Mouse (Mus musculus) forebrain, embryonic 11.5 days (tissue): ENCODE measurements at regions not wholly inside any gene's neighbourhood (a gene's known extent, or its start where the extent isn't known, plus 50 kb on each side); places are given as distances from the start of the nearest gene placed in this dataset.
"Not testable (repeated sequence)": the region's sequence is repeated elsewhere in the genome, so short reads cannot be mapped to it uniquely, and the experiment has no call there.

Experiments
- ATAC-seq: fragments of 200-750 bp; cut with Nextera tagmentation; replicated peaks from 2 replicates; pipeline ENCODE4 v1.8.0; 2017; ENCODE audit warnings: moderate TSS enrichment; ENCODE audit not compliant: low FRiP score
- DNase-seq: peaks from one replicate; pipeline ENCODE4 v3.0.0-alpha.2; 2017; ENCODE audit warnings: low spot score
- H3K27ac ChIP-seq: fragments of 300-500 bp; sonication (generic); 2 replicates; pipeline ENCODE4 v1.5.1; 2014; ENCODE audit warnings: low read depth, low read length
- H3K27me3 ChIP-seq: fragments of 300-500 bp; sonication (generic); 2 replicates; pipeline ENCODE4 v1.6.1; 2014; ENCODE audit warnings: mild to moderate bottlenecking, low read length, mixed read lengths; ENCODE audit not compliant: control insufficient read depth, insufficient read depth
- H3K36me3 ChIP-seq: fragments of 300-500 bp; sonication (generic); 2 replicates; pipeline ENCODE4 v1.6.1; 2014; ENCODE audit warnings: mild to moderate bottlenecking, low read length, moderate library complexity, mixed read lengths; ENCODE audit not compliant: control insufficient read depth, insufficient read depth
- H3K4me1 ChIP-seq: fragments of 300-500 bp; sonication (generic); replicated peaks from 2 replicates; pipeline ENCODE4 v1.6.1; 2014; ENCODE audit warnings: low read length, mixed read lengths; ENCODE audit not compliant: control insufficient read depth, insufficient read depth
- H3K4me2 ChIP-seq: fragments of 300-500 bp; sonication (generic); 2 replicates; pipeline ENCODE4 v1.6.1; 2014; ENCODE audit warnings: low read depth, mild to moderate bottlenecking, low read length, moderate library complexity, mixed read lengths; ENCODE audit not compliant: severe bottlenecking
- H3K4me3 ChIP-seq: fragments of 300-500 bp; sonication (generic); 2 replicates; pipeline ENCODE4 v1.5.1; 2014; ENCODE audit warnings: low read depth, low read length
- H3K9ac ChIP-seq: fragments of 300-500 bp; sonication (generic); 2 replicates; pipeline ENCODE4 v1.6.1; 2014; ENCODE audit warnings: low read length
- H3K9me3 ChIP-seq: fragments of 300-500 bp; sonication (generic); 2 replicates; pipeline ENCODE4 v1.6.1; 2016; ENCODE audit warnings: low read length, mixed read lengths; ENCODE audit not compliant: control insufficient read depth
- WGBS: fragments of 180-500 bp; shearing (Covaris S2); extraction: QIAGEN DNeasy Blood & Tissue Kit; methylation state at CpG from one replicate; pipeline ENCODE4 v1.1.7; 2014; 5-methylcytosine and 5-hydroxymethylcytosine counted together

DNA sequence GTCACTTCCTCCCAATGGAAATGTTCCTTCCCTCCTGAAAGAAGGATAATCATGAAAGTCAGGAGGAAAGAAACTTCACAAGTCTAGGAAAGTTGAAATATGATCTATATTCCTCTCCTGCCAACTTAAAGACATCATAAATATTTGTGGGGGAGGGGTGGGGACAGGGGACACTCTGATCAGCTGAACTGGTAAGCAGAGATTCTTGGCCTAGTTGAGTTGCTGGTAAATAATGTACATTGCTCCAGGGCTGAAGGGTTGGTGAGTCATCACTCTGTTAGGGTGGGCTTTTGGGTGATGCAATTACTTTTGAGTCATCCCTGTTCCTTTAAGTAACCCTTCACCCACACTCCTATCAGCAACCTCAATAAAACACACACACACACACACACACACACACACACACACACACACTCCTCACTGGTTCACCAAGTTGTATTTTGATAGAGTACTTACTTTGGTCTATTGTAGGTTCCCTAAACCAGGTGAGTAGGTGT, 56.0 kb downstream of the Ccdc71l start:
- Histone ChIP-seq H3K9me3 (no peaks in the 10 kb centered on the region), H3K27ac (no peak overlapping the region), H3K9ac (no peak overlapping the region), H3K4me1 (no peaks in the 10 kb centered on the region), H3K27me3 (no peaks in the 10 kb centered on the region), H3K4me3 (no peak overlapping the region), H3K4me2 (no peak overlapping the region), H3K36me3 (no peaks in the 10 kb centered on the region)
- no peak for DNase-seq
- no peak for ATAC-seq

DNA sequence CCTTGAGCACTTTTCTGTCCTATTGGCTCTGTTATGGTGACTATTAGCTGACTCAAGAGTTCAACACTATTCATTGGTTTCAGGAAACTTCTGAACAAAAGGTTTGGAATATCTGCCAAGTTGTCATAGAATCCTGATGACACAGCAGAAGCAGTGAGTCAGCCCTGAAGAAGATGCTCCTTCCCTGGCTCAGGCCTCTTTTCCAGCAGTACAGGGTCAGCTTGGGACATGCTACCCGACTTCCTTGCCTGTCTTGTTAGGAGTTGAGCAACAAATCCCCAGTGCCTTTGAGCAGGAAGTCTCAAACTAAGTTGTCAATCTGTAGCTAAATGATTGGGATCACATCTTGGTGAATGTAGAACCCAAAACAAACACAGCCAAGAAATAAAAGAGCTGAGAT, 56.6 kb downstream of the Ccdc71l start:
- ATAC-seq = no peak
- H3K9ac ChIP-seq = no peak overlapping the region
- H3K4me1 ChIP-seq = no peaks in the 10 kb centered on the region
- no peak overlapping the region for H3K4me2 ChIP-seq
- DNase-seq = no peak
- 69% methylated on average over 1 of the region's 1 CpGs for WGBS
- H3K27ac ChIP-seq = no peak overlapping the region
- no peaks in the 10 kb centered on the region for H3K36me3 ChIP-seq
- no peak overlapping the region for H3K4me3 ChIP-seq
- H3K9me3 ChIP-seq = no peaks in the 10 kb centered on the region
- no peaks in the 10 kb centered on the region for H3K27me3 ChIP-seq

DNA sequence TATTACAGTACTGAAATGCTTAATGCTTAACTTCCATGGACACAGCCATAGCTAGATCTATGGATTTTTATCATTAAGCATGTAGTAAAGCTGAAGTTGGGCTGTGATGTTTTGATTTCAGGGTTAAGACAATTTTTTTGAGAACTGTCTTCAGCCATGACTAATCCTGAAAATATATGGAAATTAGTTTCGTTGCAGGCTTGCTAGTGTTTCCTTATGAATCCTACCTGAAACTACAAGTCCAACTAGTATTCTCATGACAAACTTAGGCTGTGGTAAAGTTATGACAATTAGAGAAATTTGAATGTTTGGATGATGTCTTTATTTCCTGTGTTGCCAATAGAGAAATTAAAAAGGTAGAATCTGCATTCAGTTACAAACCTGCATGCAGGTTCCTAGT, 59.7 kb downstream of the Ccdc71l start:
- DNase-seq (no peak), ATAC-seq (no peak)
- H3K4me1 ChIP-seq = no peaks in the 10 kb centered on the region
- WGBS = 85% methylated on average over 1 of the region's 1 CpGs
- no peak overlapping the region for H3K4me3 ChIP-seq
- H3K27ac ChIP-seq = no peak overlapping the region
- no peaks in the 10 kb centered on the region for H3K36me3 ChIP-seq
- no peak overlapping the region for H3K9ac ChIP-seq
- H3K27me3 ChIP-seq = no peaks in the 10 kb centered on the region
- H3K4me2 ChIP-seq = no peak overlapping the region
- H3K9me3 ChIP-seq = no peaks in the 10 kb centered on the region

DNA sequence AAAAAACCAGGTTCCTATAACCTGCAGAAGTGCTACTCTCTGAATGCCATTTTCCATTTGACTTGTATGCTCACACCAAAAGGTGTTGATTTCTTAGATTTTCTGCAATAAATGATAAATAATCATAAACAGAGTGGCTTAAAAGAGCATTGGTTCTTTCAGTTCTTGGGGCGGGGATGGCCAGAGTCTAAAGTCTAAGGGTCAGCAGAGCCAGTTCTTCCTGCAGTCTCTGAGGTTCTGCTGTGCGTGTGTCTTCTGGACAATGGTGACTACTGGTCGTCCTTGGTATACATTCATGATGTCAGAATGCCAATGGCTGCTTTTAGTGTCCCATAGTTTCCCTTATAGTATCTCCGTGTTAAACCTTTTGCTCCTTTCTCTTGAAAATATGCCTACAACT, 66.3 kb downstream of the Ccdc71l start:
- no peak for ATAC-seq
- 86% methylated on average over 4 of the region's 4 CpGs for WGBS
- DNase-seq = no peak
- H3K36me3 ChIP-seq = no peaks in the 10 kb centered on the region
- H3K4me1 ChIP-seq = no peaks in the 10 kb centered on the region
- no peak overlapping the region for H3K9ac ChIP-seq
- no peak overlapping the region for H3K27ac ChIP-seq
- H3K4me2 ChIP-seq = no peak overlapping the region
- no peaks in the 10 kb centered on the region for H3K27me3 ChIP-seq
- no peak overlapping the region for H3K4me3 ChIP-seq
- H3K9me3 ChIP-seq = no peaks in the 10 kb centered on the region

DNA sequence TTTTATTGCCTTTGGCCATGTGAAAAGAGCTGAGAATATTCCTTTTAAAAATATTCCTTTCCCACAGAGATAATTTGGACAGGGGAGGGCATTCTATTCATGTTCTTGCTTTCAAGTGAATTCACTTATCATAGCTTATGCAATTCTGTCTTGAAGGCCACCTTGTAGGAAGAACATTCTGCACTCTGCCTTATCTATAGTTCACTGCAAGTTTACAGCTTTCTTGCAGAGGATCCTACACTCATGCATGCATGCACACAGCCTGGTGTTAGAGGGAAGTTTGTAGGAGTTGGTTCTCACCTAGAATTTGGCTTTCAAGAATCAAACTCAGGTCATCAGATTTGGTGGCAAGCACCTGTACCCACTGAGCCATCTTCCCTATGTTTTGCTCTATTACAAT, 67.4 kb downstream of the Ccdc71l start:
- H3K9ac ChIP-seq = no peak overlapping the region

DNA sequence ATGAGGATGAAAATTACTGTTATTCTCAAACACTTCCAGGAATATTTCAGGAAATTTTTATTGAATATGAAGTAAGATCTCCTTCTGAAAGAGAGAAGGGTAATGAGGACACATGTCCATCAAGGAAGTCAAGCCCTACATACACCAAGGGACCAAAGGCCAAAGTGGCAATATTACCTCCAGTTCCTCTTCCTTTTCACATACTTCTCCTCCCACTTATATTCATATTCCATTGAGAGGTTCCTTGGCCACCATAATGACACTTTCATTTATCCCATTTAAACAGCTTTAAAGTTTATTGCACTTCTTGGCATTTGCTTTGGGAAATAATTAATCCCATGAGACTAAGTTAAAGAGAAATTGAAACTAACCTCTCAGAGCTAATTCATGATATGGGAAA, 70.9 kb downstream of the Ccdc71l start:
- H3K4me2 ChIP-seq = no peak overlapping the region
- no peaks in the 10 kb centered on the region for H3K9me3 ChIP-seq
- H3K4me1 ChIP-seq = no peaks in the 10 kb centered on the region
- H3K9ac ChIP-seq = no peak overlapping the region
- no peak overlapping the region for H3K4me3 ChIP-seq
- ATAC-seq (no peak), DNase-seq (no peak)
- H3K27ac ChIP-seq = no peak overlapping the region
- H3K27me3 ChIP-seq = no peaks in the 10 kb centered on the region
- no peaks in the 10 kb centered on the region for H3K36me3 ChIP-seq

More for the DNA sequence above, 67.4 kb downstream of the Ccdc71l start:
- Histone ChIP-seq H3K36me3 (no peaks in the 10 kb centered on the region), H3K9me3 (no peaks in the 10 kb centered on the region), H3K4me1 (no peaks in the 10 kb centered on the region), H3K4me3 (no peak overlapping the region), H3K4me2 (no peak overlapping the region), H3K27ac (no peak overlapping the region), H3K27me3 (no peaks in the 10 kb centered on the region)
- ATAC-seq = no peak
- DNase-seq = no peak

DNA sequence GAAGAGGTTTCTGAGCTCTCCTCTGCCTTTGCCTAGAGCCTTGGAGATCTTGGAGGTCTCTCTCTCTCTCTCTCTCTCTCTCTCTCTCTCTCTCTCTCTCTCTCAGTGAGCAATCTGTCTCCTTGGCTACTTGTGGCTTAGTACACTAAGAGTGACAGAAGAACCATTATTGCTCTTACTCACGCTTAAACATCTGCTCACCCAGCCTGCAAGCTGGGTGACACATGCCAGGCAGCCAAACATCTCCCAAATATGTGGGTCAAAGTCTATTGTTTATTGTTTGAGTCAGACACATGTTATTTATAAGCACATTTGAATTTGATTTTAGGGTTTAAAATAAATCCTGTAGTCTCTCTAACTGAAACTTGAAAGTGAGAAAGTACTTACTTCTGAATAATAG, 72.7 kb downstream of the Ccdc71l start:
- no peak for ATAC-seq

DNA sequence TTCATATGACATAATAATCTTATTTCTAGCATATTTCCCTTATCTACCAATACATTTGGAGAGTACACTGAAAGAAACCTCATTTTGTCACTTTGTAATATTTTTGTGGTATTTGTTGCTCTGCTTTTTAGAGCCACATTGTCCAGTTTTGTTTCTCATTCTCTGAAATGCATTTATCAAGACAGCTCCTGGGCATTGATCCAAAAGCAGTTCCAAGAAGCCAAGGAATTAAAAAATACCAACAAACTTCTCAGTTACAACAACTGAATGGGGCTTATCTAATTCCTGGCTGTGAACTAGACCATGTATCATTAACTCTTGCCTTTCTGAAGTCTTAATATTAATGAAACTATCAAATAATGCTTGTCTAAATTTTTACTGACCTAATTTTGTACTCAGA, 76.3 kb downstream of the Ccdc71l start:
- Histone ChIP-seq H3K4me3 (no peak overlapping the region), H3K4me2 (no peak overlapping the region), H3K27me3 (no peaks in the 10 kb centered on the region), H3K27ac (no peak overlapping the region), H3K36me3 (no peaks in the 10 kb centered on the region), H3K9ac (no peak overlapping the region), H3K9me3 (no peaks in the 10 kb centered on the region), H3K4me1 (no peaks in the 10 kb centered on the region)
- DNase-seq (no peak), ATAC-seq (no peak)

More for the DNA sequence above, 72.7 kb downstream of the Ccdc71l start:
- no peaks in the 10 kb centered on the region for H3K27me3 ChIP-seq
- H3K9me3 ChIP-seq = no peaks in the 10 kb centered on the region
- no peaks in the 10 kb centered on the region for H3K4me1 ChIP-seq
- no peak overlapping the region for H3K4me3 ChIP-seq
- no peak overlapping the region for H3K27ac ChIP-seq
- H3K4me2 ChIP-seq = no peak overlapping the region
- no peak overlapping the region for H3K9ac ChIP-seq
- H3K36me3 ChIP-seq = no peaks in the 10 kb centered on the region
- 74% methylated on average over 1 of the region's 1 CpGs for WGBS
- DNase-seq = no peak

DNA sequence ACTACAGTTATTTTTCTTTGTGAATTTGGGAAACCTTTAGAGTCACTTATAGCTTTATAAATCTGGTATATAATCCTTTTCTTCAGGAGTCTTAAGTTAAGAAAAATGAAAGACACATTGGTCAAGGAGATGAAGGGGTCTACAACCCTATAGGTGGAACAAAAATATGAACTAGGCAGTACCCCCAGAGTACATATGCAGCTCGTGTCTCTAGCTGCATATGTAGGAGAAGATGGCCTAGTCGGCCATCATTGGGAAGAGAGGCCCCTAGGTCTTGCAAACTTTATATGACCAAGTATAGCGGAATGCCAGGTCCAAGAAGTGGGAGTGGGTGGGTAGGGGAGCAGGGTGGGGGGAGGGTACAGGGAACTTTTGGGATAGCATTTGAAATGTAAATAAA, 76.7 kb downstream of the Ccdc71l start:
- not testable (repeated sequence) for H3K4me2 ChIP-seq, H3K9ac ChIP-seq, H3K36me3 ChIP-seq, ATAC-seq, H3K4me1 ChIP-seq, H3K9me3 ChIP-seq, DNase-seq, H3K27ac ChIP-seq, H3K4me3 ChIP-seq, H3K27me3 ChIP-seq
- WGBS = 82% methylated on average over 3 of the region's 3 CpGs
